Mouse (Mus musculus): ENCODE measurements at regions not wholly inside any gene's neighbourhood (a gene's known extent, or its start where the extent isn't known, plus 50 kb on each side); places are given as distances from the start of the nearest gene placed in this dataset.

DNA sequence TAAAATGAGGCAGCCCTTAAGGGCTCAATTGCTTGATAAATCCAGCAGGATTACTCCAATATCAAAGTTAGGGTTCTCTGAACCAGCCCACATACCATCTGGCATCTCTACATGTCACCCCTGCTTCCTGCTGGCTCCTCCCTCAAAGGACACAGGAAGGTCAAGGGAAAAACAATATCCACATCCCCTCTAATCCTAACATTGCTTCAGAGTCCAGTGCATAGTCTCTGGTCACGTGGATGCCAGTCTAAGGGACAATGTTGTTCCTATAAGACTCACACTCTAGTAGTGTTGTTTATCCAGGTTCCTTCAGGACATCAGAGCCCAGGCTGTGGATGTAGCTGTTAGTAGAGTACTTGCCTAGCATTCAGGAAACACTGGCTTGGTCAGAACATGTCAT is 124.9 kb upstream of the Foxa2 start:
- no peak for DNase-seq (ENCODE audit: low read depth, low spot score)

DNA sequence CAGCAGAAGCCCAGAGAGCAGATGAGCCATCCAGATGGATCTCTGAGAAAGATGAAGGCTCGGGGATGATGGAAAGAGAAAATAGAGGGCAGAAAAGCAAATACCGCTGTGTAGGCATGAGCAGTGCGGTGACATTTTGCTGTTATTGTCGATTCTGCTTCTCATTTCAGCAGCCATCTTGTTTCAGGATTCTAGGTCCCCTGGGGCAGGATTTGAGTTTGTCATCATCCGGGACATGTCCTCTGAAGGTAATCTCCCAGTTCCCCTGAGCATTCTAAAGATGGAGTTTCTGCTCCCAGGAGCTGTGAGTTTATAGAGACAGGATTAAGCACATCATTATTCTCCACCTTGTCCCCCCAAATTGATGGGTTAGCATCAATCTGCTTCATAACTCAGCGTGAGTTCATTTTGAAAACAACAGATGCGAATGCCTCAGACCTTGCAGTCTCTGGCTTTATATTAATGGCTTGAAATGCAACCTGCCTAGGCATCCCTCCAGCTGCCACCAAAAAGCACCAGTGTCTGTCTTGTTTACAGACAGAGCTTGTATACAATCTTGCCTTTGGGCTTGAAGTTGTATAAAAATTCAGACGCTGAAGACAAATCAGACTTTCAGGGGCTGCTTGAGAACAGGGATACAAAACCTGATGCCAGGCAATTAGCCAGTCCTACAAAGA is 128.6 kb upstream of the Foxa2 start:
- DNase-seq (ENCODE audit: low read depth, low spot score) = no peak

DNA sequence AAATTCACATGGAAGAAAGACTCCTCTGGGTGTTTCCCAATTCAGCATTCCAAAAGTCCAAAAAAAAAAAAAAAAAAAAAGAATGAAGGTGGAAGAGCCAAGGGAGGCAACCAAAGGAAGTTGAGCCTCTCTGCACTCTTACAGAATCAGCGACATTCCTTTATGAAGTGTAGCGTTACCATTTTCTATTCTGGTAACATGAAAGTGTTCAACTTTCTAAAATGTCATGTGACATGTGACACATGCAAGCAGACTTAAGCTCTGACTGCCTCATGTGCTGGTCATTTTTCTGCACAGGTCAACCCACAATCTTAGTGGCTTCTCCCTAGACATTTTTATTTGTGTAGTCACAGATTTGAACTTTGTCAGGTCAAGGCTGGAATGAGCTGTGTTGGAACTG is 133.5 kb upstream of the Foxa2 start:
- peak; percentile 86 for DNase-seq (ENCODE audit: low read depth, low spot score)

DNA sequence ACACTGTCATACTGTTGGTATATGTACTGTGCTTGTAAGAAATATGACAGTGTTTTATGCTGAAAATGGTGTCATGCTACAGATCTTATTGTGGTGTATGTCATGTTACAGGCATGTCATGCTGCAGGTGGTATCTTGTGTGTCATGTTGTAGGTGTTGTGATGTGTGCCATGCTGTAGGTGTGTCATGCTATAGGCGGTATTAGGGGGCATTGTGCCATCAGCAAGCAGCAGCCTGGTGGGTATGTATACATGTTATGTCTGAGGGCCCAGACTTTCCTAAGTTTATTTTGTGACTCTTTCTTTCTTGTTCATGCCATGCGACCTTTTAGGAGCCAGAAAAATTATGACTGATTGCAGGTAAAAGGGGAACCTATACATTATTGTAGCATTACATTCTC is 134.7 kb upstream of the Foxa2 start:
- no peak for DNase-seq (ENCODE audit: low read depth, low spot score)

DNA sequence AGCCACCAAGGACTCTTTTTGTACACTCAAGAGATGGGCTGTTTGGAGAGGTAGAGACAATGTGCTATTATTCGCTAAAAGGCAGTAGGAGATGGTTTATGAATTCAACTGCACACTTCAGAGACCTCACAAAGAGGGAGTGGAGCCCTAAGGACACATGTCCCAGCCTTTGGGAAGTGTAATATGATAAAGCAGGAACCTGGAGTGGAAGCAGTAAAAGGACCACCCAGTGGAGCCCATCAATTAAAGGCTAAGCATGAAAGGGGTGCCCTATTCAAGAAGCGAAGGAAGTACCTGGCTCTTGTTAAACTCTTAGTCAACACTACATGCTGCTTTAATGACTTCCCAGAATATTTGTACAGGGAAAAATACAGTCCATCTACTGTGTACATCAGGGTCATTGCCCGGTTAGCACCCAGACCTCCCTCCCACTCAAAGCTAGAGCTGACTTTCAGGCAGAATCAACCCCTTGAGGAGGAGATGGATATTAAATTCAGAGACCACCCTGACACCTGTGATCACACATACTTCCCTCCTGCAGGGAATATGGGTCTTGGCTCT is 135.8 kb upstream of the Foxa2 start:
- DNase-seq (ENCODE audit: low read depth, low spot score) = no peak

DNA sequence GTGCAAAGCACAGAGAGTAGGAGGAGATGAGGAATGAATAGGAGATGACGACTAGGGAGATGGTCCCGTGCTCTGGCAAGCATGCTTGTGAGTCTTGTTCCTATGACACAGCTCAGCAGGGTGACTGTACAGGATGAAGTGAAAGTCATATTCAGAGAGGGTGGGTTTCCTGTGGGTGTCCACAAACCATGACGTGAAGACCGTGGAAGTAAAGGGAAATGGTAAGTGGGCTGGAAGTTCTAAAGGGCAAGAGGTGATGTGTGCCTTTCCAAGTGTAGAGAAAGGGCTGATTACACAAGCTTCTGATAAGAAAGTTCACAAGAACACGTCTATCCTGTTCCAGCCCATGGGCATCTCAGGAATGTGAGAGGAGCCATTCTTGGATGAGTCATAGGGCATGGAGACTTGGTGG is 138.0 kb upstream of the Foxa2 start:
- peak; percentile 89 for DNase-seq (ENCODE audit: low read depth, low spot score)

DNA sequence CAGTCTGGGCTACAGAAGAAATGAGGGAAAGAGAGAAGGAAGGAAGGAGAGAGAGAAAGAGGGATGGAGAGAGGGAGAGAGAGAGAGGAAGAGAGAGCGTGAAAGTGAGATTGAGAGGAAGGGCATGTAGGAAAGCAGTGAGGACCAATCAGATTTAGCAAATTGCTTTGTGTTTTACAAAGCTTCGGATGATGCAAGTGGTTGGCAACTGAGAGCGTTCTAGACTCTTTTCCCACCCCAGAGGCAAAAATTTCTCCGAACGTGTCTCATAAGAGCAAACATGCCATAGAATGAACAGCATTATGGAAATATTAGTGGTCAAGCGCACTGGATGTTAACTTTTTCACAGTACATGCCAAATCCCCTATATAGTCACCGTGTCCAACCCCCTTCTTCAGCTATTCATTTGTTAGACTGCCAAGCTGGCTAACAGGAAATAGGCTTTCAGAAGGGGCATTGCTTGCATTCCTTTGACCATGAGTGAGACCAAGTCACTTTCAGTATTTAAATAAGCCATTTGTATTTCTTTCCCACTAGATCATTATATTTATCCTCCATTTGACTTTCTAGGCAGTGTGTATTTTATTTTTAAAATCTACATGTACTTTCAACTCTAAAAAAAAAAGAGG is 139.7 kb upstream of the Foxa2 start:
- DNase-seq (ENCODE audit: low read depth, low spot score) = peak; percentile 80

DNA sequence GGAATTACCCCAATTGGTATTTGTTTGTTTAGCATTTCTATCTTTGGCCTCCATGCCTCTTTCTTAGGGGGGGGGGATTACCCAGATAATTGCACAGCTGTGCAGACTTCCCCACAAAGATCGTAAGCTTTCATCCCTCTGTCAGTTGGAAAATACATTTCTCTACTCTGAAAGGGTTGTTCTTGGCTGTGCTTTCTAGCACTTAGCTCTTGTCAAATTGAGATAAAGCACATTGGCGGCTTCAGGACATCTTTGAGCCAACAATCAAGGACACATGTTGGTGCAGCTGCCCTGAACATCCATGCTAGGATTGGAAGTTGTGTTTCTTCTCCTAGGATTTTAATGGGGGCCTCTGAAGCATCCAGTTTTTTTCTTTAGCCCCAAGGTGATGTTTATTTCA is 142.1 kb upstream of the Foxa2 start:
- no peak for DNase-seq (ENCODE audit: low read depth, low spot score)

DNA sequence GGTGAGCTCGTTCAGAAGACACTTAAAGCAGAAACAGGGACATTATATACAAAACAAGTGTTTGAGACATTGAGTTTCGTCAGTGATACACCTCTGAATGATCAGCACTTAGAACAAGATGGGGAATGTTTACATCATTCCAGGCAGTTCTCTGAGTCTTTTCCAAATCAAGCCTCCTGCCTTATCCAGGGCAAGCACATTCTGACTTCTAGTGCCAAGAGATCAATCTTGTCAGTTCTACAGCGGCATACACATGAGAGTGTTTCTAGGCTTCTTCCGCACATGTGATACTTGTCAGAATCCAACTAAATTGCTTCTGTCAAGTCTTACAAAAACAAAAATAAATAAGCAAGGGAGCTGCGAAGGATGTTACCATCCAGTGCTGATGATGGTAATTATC is 142.5 kb upstream of the Foxa2 start:
- DNase-seq (ENCODE audit: low read depth, low spot score) = no peak

DNA sequence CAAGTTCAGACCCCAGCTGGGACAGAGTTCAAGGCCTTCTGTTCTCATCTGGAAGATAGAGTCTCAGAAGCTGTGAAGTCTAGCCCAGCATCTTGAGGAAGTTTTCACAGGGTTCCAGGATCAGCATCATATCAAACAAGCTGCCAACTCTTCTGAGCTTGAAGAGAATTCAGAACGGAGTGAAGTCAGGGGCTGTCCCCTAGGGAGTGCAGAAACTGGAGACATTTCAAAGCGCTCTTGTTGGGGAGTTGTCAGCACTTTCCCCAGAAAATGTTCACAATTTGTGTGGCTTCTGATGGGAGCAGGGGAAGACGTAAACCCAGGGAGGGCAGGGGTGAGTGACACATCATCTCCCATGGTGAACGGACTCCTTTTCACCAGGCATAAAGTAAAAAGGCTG is 146.2 kb upstream of the Foxa2 start:
- peak; percentile 47 for DNase-seq (ENCODE audit: low read depth, low spot score)

DNA sequence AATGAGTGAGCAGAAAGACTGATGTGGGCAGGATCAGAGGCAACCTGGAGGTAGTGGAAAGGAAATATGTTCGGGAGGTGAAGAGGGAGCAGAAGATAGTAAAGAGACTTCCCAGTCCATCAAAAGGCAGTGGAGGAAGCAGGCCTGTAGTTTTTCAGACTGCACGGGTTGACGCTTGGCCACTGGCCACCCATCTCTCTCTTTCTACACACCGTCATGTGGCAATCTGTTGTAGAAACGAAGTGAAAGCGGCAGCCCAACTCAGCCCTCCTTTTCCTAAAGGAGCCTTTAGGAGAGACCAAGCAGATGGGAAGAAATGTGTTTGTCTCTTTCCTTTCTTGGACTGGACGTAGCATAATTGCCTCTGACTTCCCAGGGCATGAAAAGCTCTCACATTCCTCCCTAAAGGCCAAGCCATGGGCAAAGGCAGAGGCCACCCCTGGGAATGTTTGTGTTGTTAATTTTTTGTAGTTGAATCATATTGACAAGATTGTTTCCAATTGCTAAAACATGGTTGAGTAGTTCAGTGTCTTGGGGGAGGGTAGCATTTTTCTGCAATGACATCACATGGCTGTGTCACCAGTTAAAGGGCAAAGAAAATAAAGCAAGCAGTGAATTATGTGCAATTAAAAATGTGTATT is 150.7 kb upstream of the Foxa2 start:
- peak; percentile 87 for DNase-seq (ENCODE audit: low read depth, low spot score)

DNA sequence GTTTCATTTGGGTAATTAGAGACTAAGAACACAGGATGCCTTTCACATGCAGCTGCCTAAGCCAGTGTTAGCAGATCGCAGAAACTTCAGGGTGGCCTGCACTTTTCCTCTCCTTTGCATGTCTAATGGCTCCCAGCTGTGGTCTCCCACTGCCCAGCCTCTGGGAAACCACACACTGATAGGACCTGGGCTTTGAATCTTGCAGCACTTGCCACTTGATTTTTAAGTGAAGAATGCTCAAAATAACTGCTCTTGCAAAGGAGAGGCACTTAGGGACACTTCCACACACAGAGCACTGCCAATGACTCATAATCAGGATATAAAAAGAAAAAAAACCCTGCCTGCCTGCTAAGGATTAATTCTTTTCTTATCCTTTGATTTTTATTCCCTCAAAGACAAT is 159.9 kb upstream of the Foxa2 start:
- peak; percentile 57 for DNase-seq (ENCODE audit: low read depth, low spot score)

DNA sequence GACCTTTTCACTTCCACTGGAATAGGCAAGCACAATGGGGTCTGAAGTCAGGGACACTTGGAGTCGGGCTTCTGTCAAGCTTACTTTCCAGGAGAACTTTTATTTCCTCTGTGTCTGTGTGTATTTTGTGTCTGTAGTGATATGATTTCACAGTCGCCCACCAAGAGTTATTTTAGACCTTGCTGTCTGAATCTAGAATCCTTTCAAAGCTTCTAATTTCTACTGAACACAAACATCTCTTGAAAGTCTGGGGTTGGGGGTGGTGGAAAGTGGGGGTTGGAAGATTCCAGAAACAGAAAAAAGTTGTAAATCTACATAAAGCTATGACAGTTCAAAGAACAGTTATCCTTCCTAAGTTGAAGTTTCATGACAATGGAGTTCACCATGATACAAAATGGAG is 164.0 kb upstream of the Foxa2 start:
- no peak for DNase-seq (ENCODE audit: low read depth, low spot score)

DNA sequence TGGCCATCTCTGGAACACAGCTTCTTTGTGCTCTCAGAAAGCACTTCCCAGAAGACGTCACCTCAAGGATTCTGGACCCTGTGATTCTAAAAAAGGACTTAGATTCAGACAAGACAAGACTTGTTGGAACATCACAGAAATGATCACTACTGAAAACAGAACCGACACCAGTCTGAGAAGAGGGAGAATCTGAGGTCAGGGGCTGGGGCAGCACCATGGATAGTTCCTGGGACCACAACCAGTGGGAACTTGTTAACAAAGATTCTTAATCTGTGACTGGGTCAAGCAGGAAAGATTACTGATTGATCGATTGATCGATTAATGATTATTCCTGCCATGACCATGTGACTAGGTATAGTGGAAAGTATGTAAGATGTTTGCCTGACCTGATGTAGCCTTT is 170.4 kb upstream of the Foxa2 start:
- DNase-seq (ENCODE audit: low read depth, low spot score) = no peak

DNA sequence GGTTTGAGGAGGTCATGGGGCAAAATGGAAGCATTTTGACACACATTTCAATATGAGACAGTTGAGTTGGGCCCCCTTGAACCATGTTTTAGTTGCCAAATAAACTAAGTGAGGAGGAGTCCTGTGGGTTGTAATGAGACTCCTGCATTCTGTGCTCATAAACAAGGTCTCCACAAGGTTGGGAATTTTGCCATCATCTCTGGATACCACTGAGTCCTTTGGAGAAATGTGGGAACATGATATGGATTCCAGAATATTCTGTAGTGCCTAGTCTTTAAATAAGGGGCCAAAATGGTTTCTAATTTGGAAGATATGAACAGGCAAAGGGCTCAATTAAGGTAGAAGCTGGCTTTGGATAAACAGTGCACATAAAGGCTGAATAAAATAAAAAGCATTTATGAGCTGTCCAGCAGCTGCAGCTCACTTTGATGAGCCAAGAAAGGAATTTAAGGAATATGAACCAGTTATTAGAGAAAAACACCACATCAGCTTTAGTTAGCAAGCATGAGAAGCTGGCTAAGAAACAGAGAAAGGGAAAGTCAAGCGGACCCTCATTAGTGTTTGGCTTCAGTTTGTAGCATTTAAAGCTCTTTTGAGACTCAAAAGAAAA is 161.3 kb upstream of the Sstr4 start:
- DNase-seq (ENCODE audit: low read depth, low spot score) = no peak

DNA sequence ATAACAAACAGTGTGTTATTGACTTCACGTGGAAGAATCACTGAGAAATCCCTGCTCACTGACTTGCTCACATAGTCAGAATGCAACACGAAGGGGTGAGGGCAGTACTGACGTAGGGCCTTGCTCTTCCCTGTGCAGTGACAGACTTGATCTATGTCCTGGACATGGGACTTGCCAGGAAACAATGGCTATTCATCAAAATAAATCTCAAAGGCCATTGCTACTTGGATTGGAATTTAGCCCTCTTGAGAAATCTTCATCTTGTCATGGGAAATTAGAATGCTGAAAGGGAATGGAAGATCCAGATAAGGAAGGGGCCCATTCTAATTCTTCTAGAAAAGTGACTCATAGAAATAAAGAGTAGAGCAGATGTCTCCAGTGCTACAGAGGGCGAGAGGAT is 158.0 kb upstream of the Sstr4 start:
- peak; percentile 59 for DNase-seq (ENCODE audit: low read depth, low spot score)

DNA sequence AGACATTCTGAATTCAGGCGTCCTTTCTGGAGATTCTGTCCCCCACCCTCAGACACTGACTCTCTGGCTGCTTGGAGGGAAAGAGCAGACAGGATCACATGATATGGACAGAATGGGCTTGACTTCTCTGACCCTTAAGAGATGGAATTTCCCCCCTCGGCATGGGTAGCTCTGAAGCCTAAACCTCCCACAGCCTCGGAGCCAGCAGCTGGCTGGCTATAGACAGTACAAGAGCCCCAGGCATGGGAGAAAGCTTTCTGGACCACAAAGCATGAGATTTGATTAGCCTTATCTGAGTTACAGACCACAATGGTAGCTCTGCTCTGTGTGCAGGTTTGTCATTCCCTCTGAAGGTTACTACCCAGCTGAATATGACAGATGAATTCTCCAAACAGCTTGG is 156.1 kb upstream of the Sstr4 start:
- DNase-seq (ENCODE audit: low read depth, low spot score) = no peak

DNA sequence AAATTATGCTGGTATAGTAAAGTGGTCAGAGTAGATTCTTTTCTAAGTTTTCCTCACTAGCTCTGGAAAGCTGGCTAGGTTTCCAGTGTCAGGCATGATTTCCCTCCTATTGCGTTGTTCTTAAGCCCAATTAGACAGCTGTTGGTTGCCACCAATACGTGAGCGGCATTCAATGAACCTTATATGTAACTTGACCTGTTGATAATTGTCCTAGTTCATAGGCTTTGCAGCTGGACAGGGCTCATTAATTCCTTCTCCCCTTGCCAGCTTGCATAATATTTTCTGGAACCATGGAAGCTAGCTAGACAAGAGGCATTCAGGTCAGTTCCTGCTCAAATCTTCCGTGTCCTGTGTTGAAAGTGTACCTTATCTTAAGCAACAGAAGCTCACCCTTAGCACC is 152.9 kb upstream of the Sstr4 start:
- no peak for DNase-seq (ENCODE audit: low read depth, low spot score)

DNA sequence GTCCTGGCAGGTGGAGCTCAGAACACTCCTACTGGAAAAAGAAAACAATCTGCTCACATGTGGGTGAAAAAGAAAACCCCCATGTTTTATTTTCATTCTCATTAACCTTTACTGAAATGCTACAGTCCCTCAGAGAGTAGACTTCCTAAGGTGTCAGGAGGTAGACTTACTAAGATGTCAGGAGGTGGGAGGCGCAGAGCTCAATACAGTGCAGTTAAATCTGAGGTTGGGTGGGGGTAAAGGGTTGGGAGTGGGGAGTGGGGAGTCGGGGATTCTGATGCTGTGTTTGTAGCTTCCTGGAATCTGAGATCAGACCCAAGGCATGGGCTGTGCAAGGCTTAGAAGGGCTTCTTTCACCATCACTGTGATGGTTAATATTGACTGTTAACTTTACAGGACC is 149.6 kb upstream of the Sstr4 start:
- no peak for DNase-seq (ENCODE audit: low read depth, low spot score)

DNA sequence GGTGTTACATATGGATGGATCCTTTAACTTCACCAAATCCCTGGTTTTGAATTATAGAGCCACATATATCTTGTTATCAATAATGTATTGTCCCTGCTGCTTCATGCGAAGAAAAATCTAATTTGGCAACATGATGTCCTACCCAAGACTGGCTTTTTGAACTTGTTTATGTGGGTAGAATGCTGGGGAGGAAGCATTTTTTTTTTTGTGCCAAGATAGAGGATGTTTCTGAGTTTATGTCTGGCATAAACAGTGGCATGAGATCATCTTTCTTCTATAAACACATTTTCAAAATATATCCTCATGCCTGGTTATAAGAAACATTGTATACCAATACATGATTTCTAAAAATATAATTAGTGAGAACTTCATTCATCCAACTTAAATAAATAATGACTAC is 144.2 kb upstream of the Sstr4 start:
- no peak for DNase-seq (ENCODE audit: low read depth, low spot score)

DNA sequence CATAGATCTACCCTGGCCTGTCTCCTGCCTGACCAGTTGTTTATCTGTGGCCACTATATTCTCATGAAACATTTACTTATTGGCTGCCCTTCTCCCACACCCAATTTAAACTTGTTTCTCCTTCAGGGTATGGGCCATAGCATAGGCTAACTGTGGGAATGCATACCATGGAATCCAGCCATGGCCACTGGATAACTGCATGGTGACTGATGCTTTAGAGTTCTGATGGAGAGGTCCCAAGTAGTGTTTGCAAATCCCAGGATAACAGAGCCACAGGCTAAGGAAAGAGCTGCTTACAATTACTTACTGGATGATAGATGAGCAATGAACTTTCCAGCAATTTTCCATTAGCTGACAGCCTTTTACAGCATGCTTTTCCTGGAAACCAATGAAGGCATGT is 139.5 kb upstream of the Sstr4 start:
- DNase-seq (ENCODE audit: low read depth, low spot score) = peak; percentile 30

DNA sequence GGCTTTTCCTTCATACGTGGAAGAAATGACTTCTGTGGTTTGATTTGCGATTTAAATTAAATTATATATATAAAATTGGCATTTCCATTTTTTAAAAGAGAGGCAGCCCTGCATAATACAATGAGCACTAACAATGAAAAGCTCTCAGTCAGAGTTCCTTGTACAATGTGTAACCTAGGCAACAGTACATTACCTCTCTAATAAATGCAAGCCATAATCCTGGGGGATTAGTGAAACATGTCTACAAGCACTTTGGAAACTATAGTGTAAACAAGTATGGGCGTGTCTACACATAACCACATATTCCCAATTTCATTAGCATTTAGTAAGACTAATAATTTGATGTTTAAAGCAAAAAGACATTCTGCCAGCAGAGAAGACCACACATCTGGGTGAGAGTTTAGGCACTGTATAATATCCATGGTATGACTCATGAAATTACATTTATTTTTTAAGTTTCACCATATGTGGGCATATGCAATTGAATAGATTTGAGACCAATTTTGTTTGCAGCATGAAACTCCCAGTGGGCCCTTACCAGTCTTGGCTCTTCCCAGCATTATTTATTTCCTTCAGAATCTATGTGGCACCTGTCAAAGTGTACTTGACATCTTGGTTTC is 130.9 kb upstream of the Sstr4 start:
- DNase-seq (ENCODE audit: low read depth, low spot score) = peak; percentile 71
